Mouse (Mus musculus) limb, embryonic 14.5 days (tissue): Measurements from ENCODE around the gene Elovl6. TPM values are rescaled to one million over a fixed set of nuclear protein-coding genes. Genes with fewer than 3 reads are reported as not detected.

ENCODE experiments used
- ATAC-seq: fragments of 200-750 bp; cut with Nextera tagmentation; 2 replicates; pipeline ENCODE4 v1.8.0; 2017; ENCODE audit warnings: low read depth, moderate number of reproducible peaks, moderate TSS enrichment; ENCODE audit not compliant: low FRiP score
- DNase-seq: peaks from one replicate; pipeline ENCODE4 v3.0.0-alpha.2; 2015; ENCODE audit warnings: low spot score
- H3K27ac ChIP-seq: fragments of 300-500 bp; sonication (generic); replicated peaks from 2 replicates; pipeline ENCODE4 v1.5.1; 2014; ENCODE audit warnings: low read depth, mild to moderate bottlenecking, low read length, moderate library complexity, mixed read lengths
- H3K27me3 ChIP-seq: fragments of 300-500 bp; sonication (generic); 2 replicates; pipeline ENCODE4 v1.6.1; 2014; ENCODE audit warnings: low read length, mixed read lengths; ENCODE audit not compliant: control insufficient read depth, insufficient read depth
- H3K36me3 ChIP-seq: fragments of 300-500 bp; sonication (generic); 2 replicates; pipeline ENCODE4 v1.6.1; 2014; ENCODE audit warnings: mild to moderate bottlenecking, low read length, moderate library complexity, mixed read lengths; ENCODE audit not compliant: control insufficient read depth, insufficient read depth
- H3K4me1 ChIP-seq: fragments of 300-500 bp; sonication (generic); 2 replicates; pipeline ENCODE4 v1.6.1; 2014; ENCODE audit warnings: antibody characterized with exemption, low read length, mixed read lengths; ENCODE audit not compliant: control insufficient read depth, insufficient read depth
- H3K4me2 ChIP-seq: fragments of 300-500 bp; sonication (generic); replicated peaks from 2 replicates; pipeline ENCODE4 v1.6.1; 2014; ENCODE audit warnings: low read depth, mild to moderate bottlenecking, low read length, moderate library complexity; ENCODE audit not compliant: severe bottlenecking
- H3K4me3 ChIP-seq: fragments of 300-500 bp; sonication (generic); replicated peaks from 2 replicates; pipeline ENCODE4 v1.5.1; 2014; ENCODE audit warnings: low read length
- H3K9ac ChIP-seq: fragments of 300-500 bp; sonication (generic); 2 replicates; pipeline ENCODE4 v1.6.1; 2014; ENCODE audit warnings: mild to moderate bottlenecking, low read depth, low read length, moderate library complexity; ENCODE audit not compliant: severe bottlenecking
- H3K9me3 ChIP-seq: fragments of 300-500 bp; sonication (generic); 2 replicates; pipeline ENCODE4 v1.6.1; 2016; ENCODE audit warnings: low read length; ENCODE audit not compliant: control insufficient read depth
- POLR2A ChIP-seq: fragments of 200-500 bp; IDR thresholded peaks from 2 replicates; pipeline ENCODE4 v1.8.0; 2012; ENCODE audit warnings: inconsistent platforms, mild to moderate bottlenecking, moderate library complexity, borderline replicate concordance; ENCODE audit not compliant: insufficient read depth, insufficient read length; ENCODE audit errors: extremely low read depth
- WGBS: fragments of 180-500 bp; shearing (Covaris S2); extraction: QIAGEN DNeasy Blood & Tissue Kit; methylation state at CpG from one replicate; pipeline ENCODE4 v1.1.7; 2014; 5-methylcytosine and 5-hydroxymethylcytosine counted together
- polyA plus RNA-seq, 2 experiments: library from polyadenylated mRNA; depleted of rRNA in 1 of 2; stranded (reverse) in 1 of 2; unstranded in 1 of 2; fragments of >200 nt; fragmentation: Nextera tagmentation in 1 of 2; extraction: Ambion mirVana in 1 of 2; gene quantifications; 2 replicates each; pipeline versions ENCODE4 v1.2.1 to v1.2.3; 2012 to 2014

Elovl6 gene
- polyA plus RNA-seq, 2 experiments = 23.2 to 27.0 TPM

GRCm38 (mm10) chr3:129553173-129553572, 21.0 kb downstream of the Elovl6 start:
- no peak overlapping the region for H3K27ac ChIP-seq
- 85% methylated on average over 9 of the region's 9 CpGs for WGBS
- H3K4me3 ChIP-seq = no peak overlapping the region
- H3K4me2 ChIP-seq = no peak overlapping the region
- TF ChIP-seq POLR2A = no peak
- peaks cover 3% of the 10 kb centered on the region; the same call in 1 of the 2 replicates for H3K36me3 ChIP-seq
- no peak overlapping the region for H3K9ac ChIP-seq
- ATAC-seq (no peak), DNase-seq (no peak)
- H3K9me3 ChIP-seq = no peaks in the 10 kb centered on the region
- peaks cover 7% of the 10 kb centered on the region for H3K4me1 ChIP-seq
- H3K27me3 ChIP-seq = no peaks in the 10 kb centered on the region

- H3K27ac ChIP-seq = no peak overlapping the region
- no peaks in the 10 kb centered on the region for H3K27me3 ChIP-seq
- peaks cover 7% of the 10 kb centered on the region for H3K4me1 ChIP-seq
- TF ChIP-seq POLR2A = no peak
- H3K36me3 ChIP-seq = peaks cover 3% of the 10 kb centered on the region; the same call in 1 of the 2 replicates
- ATAC-seq (no peak), DNase-seq (no peak)
- no peak overlapping the region for H3K9ac ChIP-seq
- no peak overlapping the region for H3K4me3 ChIP-seq
- H3K4me2 ChIP-seq = no peak overlapping the region
- no peaks in the 10 kb centered on the region for H3K9me3 ChIP-seq
- WGBS = 86% methylated on average over 10 of the region's 10 CpGs
Measured at GRCm38 (mm10) chr3:129553661-129554060, 21.5 kb downstream of the Elovl6 start.

- no peak for DNase-seq
- Histone ChIP-seq H3K27me3 (no peaks in the 10 kb centered on the region), H3K4me1 (peaks cover 7% of the 10 kb centered on the region), H3K4me3 (no peak overlapping the region), H3K4me2 (no peak overlapping the region), H3K9me3 (no peaks in the 10 kb centered on the region), H3K36me3 (peaks cover 3% of the 10 kb centered on the region; the same call in 1 of the 2 replicates), H3K27ac (no peak overlapping the region), H3K9ac (no peak overlapping the region)
- TF ChIP-seq POLR2A = no peak
- ATAC-seq = no peak
- WGBS = 84% methylated on average over 4 of the region's 4 CpGs
Measured at GRCm38 (mm10) chr3:129554436-129554835, 22.3 kb downstream of the Elovl6 start.

- H3K27ac ChIP-seq = no peak overlapping the region
- 83% methylated on average over 9 of the region's 9 CpGs for WGBS
- TF ChIP-seq POLR2A = no peak
- H3K36me3 ChIP-seq = peaks cover 3% of the 10 kb centered on the region; the same call in 1 of the 2 replicates
- no peak for DNase-seq
- no peak for ATAC-seq
- H3K4me3 ChIP-seq = no peak overlapping the region
- no peaks in the 10 kb centered on the region for H3K9me3 ChIP-seq
- H3K9ac ChIP-seq = no peak overlapping the region
- H3K4me1 ChIP-seq = peaks cover 3% of the 10 kb centered on the region; the same call in 1 of the 2 replicates
- H3K27me3 ChIP-seq = no peaks in the 10 kb centered on the region
- no peak overlapping the region for H3K4me2 ChIP-seq
Measured at GRCm38 (mm10) chr3:129557048-129557447, 24.9 kb downstream of the Elovl6 start.

- Histone ChIP-seq H3K27ac (no peak overlapping the region), H3K4me1 (no peaks in the 10 kb centered on the region), H3K9me3 (no peaks in the 10 kb centered on the region), H3K4me3 (no peak overlapping the region), H3K4me2 (no peak overlapping the region), H3K9ac (no peak overlapping the region), H3K27me3 (no peaks in the 10 kb centered on the region), H3K36me3 (peaks cover 3% of the 10 kb centered on the region; the same call in 1 of the 2 replicates)
- DNase-seq = no peak
- WGBS = 78% methylated on average over 7 of the region's 7 CpGs
- no peak for ATAC-seq
- TF ChIP-seq POLR2A = no peak
Measured at GRCm38 (mm10) chr3:129557566-129557965, 25.4 kb downstream of the Elovl6 start.
